Mouse (Mus musculus) stomach, postnatal 0 days (tissue): ENCODE results near the gene Adgrl2. TPM values are rescaled to one million over a fixed set of nuclear protein-coding genes. Genes with fewer than 3 reads are reported as not detected.

Source experiments
- ATAC-seq: fragments of 200-750 bp; cut with Nextera tagmentation; 2 replicates; pipeline ENCODE4 v1.8.0; 2017; ENCODE audit not compliant: low FRiP score, low TSS enrichment
- DNase-seq: peaks from one replicate; pipeline ENCODE4 v3.0.0-alpha.2; 2016; ENCODE audit warnings: low spot score
- H3K27ac ChIP-seq: fragments of 300-500 bp; sonication (generic); replicated peaks from 2 replicates; pipeline ENCODE4 v1.5.1; 2014; ENCODE audit warnings: mild to moderate bottlenecking, control low read depth
- H3K27me3 ChIP-seq: fragments of 300-500 bp; sonication (generic); 2 replicates; pipeline ENCODE4 v1.6.1; 2014; ENCODE audit warnings: low read length; ENCODE audit not compliant: control insufficient read depth, insufficient read depth
- H3K36me3 ChIP-seq: fragments of 300-500 bp; sonication (generic); 2 replicates; pipeline ENCODE4 v1.6.1; 2014; ENCODE audit warnings: low read length, mixed read lengths; ENCODE audit not compliant: control insufficient read depth, insufficient read depth
- H3K4me1 ChIP-seq: fragments of 300-500 bp; sonication (generic); replicated peaks from 2 replicates; pipeline ENCODE4 v1.6.1; 2014; ENCODE audit warnings: antibody characterized with exemption; ENCODE audit not compliant: control insufficient read depth, insufficient read depth
- H3K4me2 ChIP-seq: fragments of 300-500 bp; sonication (generic); replicated peaks from 2 replicates; pipeline ENCODE4 v1.6.1; 2014; ENCODE audit warnings: low read depth, mild to moderate bottlenecking, control low read depth, moderate library complexity
- H3K4me3 ChIP-seq: fragments of 300-500 bp; sonication (generic); 2 replicates; pipeline ENCODE4 v1.5.1; 2014; ENCODE audit warnings: low read depth, low read length, control low read depth
- H3K9ac ChIP-seq: fragments of 300-500 bp; sonication (generic); 2 replicates; pipeline ENCODE4 v1.6.1; 2014; ENCODE audit warnings: mild to moderate bottlenecking, low read length, control low read depth, mixed read lengths
- H3K9me3 ChIP-seq: fragments of 300-500 bp; sonication (generic); 2 replicates; pipeline ENCODE4 v1.6.1; 2016; ENCODE audit warnings: low read length; ENCODE audit not compliant: control insufficient read depth
- CTCF ChIP-seq: IDR thresholded peaks from 2 replicates; pipeline ENCODE4 v1.5.1; 2016; ENCODE audit warnings: antibody characterized with exemption, low read depth, mild to moderate bottlenecking, moderate library complexity
- EP300 ChIP-seq: optimal IDR thresholded peaks from 2 replicates; pipeline ENCODE3; 2016; ENCODE audit warnings: antibody characterized with exemption
- WGBS: fragments of 180-500 bp; shearing (Covaris S2); extraction: QIAGEN DNeasy Blood & Tissue Kit; methylation state at CpG from one replicate; pipeline ENCODE4 v1.1.7; 2014; 5-methylcytosine and 5-hydroxymethylcytosine counted together
- polyA plus RNA-seq: library from polyadenylated mRNA; unstranded; fragments of >200 nt; fragmentation: Nextera tagmentation; extraction: Ambion mirVana; gene quantifications from 2 replicates; pipeline ENCODE4 v1.2.1, GENCODE M21; 2015

Gene Adgrl2
- polyA plus RNA-seq, 1 experiment from 2014 or later = 34.3 TPM

DNA sequence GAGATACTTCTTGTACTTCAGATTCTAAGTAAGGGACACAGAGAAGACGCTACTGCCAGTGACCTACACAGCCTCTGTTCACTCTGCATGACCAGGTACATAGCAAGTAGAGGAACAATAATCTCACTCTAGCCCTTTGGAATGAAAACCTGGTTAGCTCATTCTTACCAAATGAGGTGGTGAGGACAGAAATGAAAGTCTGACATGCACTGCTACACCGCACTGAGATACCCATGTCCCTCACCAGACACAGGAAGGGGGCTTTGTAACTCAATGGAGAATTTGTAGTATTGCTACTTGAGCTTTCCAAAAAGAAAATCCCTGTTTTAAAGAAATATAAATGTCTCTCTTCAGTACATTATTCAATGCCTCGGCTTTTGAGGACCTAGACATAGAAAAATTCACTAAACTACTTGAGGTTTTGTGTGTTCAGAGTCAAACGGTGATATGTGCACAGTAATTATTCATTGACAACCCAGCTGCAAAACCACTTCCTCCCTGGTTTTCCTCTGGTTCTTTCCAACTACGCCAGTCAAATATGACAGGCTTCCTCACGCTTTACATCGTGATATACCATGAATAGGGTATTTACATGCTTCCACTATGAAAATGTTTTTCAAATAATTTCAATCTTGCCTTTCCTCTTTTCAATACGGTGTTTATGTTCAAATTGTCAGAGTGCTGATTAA lies 104.2 kb downstream of the Adgrl2 start:
- H3K9me3 ChIP-seq = no peaks in the 10 kb centered on the region
- 72% methylated on average over 8 of the region's 8 CpGs for WGBS
- no peak for DNase-seq
- no peak overlapping the region for H3K4me3 ChIP-seq
- H3K36me3 ChIP-seq = no peaks in the 10 kb centered on the region; the same call in 1 of the 2 replicates
- H3K9ac ChIP-seq = no peak overlapping the region
- H3K27ac ChIP-seq = no peak overlapping the region
- no peak overlapping the region for H3K4me2 ChIP-seq
- no peaks in the 10 kb centered on the region for H3K27me3 ChIP-seq
- no peak for TF ChIP-seq CTCF
- no peak for TF ChIP-seq EP300
- H3K4me1 ChIP-seq = no peaks in the 10 kb centered on the region
- ATAC-seq = no peak

DNA sequence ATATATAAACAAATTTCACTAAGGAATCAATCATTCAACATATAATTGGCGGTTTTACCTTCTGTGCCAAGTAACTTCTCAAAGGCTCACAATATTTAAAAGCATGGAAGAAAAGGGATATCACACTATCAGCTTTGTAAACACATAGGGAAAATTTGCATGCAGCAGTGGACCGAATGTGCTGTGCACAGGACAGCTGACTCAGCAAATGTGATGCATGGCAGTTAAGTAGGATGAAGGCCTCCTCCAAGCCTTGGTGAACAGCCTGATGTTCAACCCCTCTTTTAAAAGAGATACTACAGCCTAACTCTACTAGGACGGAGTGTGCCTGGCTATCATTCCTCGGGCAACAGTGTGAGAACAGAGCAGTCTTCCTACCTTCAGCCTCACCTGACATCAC lies 105.2 kb downstream of the Adgrl2 start:
- WGBS = 80% methylated on average over 4 of the region's 4 CpGs
- Histone ChIP-seq H3K27me3 (no peaks in the 10 kb centered on the region), H3K4me2 (no peak overlapping the region), H3K27ac (no peak overlapping the region), H3K36me3 (no peaks in the 10 kb centered on the region; the same call in 1 of the 2 replicates), H3K9ac (no peak overlapping the region), H3K9me3 (no peaks in the 10 kb centered on the region), H3K4me1 (no peaks in the 10 kb centered on the region), H3K4me3 (no peak overlapping the region)
- DNase-seq = no peak
- no peak for ATAC-seq
- no peak for TF ChIP-seq CTCF
- TF ChIP-seq EP300 = no peak

DNA sequence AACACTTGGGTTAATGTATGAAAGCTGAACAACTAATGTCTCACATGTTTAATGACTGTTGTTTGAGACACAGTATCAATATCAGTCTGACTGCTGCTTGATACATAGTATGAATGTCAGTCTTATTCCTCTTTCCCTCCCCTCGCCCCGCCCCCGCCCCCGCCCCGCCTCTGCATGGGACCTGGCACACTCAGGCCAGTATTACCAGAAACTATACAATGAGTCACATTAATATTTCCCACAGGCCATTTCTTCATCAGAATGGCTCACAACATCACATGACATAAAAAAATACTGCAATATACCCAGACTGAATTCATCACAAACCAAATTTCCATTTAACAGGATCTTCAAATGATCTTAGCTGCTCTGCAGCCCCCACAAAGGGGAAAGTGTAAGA lies 108.9 kb downstream of the Adgrl2 start:
- DNase-seq (no peak), ATAC-seq (peak; percentile 77)
- Histone ChIP-seq H3K9ac (no peak overlapping the region), H3K4me3 (no peak overlapping the region), H3K27ac (no peak overlapping the region), H3K9me3 (no peaks in the 10 kb centered on the region), H3K4me2 (no peak overlapping the region), H3K4me1 (no peaks in the 10 kb centered on the region), H3K36me3 (no peaks in the 10 kb centered on the region), H3K27me3 (no peaks in the 10 kb centered on the region)
- TF ChIP-seq CTCF = no peak
- no peak for TF ChIP-seq EP300
- WGBS = 73% methylated on average over 5 of the region's 5 CpGs

DNA sequence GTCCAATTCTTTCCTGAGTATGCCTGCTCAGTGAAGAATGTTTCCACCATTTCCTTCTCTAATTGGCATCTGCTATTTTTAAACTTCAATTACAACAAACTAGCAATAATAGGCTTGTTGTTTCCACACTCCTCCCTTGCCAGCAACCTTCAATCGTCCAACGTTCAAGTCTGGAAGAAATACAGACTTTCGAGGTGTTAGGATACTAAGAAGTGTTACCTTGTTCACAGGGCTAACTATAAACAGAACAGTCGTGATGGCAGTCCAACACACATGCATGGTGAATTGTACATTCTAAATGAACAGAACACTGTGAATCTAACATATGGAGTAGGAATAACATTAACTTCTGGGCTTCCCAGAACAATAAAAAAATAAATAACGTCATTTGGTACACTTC lies 117.8 kb downstream of the Adgrl2 start:
- Histone ChIP-seq H3K27ac (no peak overlapping the region), H3K36me3 (no peaks in the 10 kb centered on the region), H3K9ac (no peak overlapping the region), H3K9me3 (no peaks in the 10 kb centered on the region), H3K4me2 (no peak overlapping the region), H3K4me1 (no peaks in the 10 kb centered on the region), H3K27me3 (no peaks in the 10 kb centered on the region), H3K4me3 (no peak overlapping the region)
- TF ChIP-seq EP300 (no peak), CTCF (no peak)
- no peak for ATAC-seq
- 78% methylated on average over 5 of the region's 5 CpGs for WGBS
- no peak for DNase-seq

DNA sequence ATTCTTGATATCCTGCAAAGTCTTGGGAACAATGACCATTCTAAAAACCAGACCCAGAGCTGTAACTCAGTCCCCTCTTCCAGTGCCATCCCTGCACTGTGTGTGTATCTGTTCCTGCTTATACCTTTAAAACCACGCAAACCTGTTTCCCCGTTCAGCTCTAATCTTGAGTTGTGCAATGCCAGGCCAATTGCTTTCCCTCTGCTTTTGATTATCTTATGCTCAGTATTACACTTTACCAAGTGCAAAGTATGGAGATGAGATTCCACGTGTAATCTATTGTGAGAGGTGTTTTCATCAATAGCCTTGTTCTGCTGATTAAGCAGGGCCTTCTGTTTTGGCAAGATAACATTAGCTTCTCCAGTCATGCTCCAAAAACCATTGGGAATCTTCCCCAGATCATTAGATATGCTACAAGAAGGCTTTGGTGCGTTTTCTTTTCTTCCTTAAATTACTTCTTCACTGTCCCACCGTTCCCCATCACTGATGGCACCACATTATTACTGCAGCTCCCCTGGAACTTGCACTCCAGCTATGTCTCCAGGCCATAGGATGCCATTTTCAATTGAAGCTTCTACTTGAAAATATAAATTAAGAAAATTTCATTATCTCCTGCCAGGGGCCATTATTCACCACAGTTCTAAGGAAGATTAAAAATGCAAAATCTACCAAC lies 118.4 kb downstream of the Adgrl2 start:
- no peak for TF ChIP-seq EP300
- no peak for TF ChIP-seq CTCF

DNA sequence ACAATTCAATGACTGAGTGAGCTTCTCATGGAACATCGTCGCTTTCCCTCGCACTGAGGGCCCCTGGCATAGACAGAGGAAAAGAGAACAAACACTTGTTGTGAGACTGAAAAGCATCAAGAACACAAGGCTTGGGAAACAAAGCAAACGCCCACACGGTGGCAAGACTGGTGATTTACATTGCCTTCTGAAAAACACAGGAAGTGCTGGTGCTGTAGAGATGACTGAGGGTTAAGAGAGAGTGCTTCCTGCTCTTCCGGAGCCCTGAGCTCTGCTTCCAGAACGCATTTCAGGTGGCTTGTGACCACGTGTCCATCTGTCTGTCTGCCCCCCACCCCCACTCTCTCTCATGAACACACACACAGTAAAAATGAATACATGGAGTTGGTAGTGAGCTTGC lies 122.7 kb downstream of the Adgrl2 start:
- 54% methylated on average over 8 of the region's 8 CpGs for WGBS
- Histone ChIP-seq H3K36me3 (no peaks in the 10 kb centered on the region), H3K4me3 (no peak overlapping the region), H3K27ac (no peak overlapping the region), H3K4me1 (no peaks in the 10 kb centered on the region), H3K9me3 (no peaks in the 10 kb centered on the region), H3K27me3 (no peaks in the 10 kb centered on the region), H3K9ac (no peak overlapping the region), H3K4me2 (no peak overlapping the region)
- ATAC-seq (no peak), DNase-seq (no peak)
- TF ChIP-seq EP300 (no peak), CTCF (no peak)

More for the DNA sequence above, 118.4 kb downstream of the Adgrl2 start:
- ATAC-seq (no peak), DNase-seq (no peak)
- H3K4me2 ChIP-seq = no peak overlapping the region
- H3K4me1 ChIP-seq = no peaks in the 10 kb centered on the region
- no peak overlapping the region for H3K27ac ChIP-seq
- no peaks in the 10 kb centered on the region for H3K9me3 ChIP-seq
- 86% methylated on average over 5 of the region's 5 CpGs for WGBS
- H3K9ac ChIP-seq = no peak overlapping the region
- H3K36me3 ChIP-seq = no peaks in the 10 kb centered on the region
- no peaks in the 10 kb centered on the region for H3K27me3 ChIP-seq
- no peak overlapping the region for H3K4me3 ChIP-seq
